Mouse (Mus musculus) naive thymus-derived CD4-positive, alpha-beta T cell, adult 2 months (primary cell): ENCODE results near the gene Acot8.

Experiments used
- DNase-seq: peaks from one replicate; pipeline ENCODE4 v3.0.0-alpha.2; 2011; ENCODE audit warnings: low read depth

Acot8 gene

GRCm38 (mm10) chr2:164804533-164805331 lies at the start of gene Acot8, which contains the start of gene Zswim3:
Gene Acot8, minus strand, starts transcription at chr2:164804882.
Gene Zswim3, plus strand, starts transcription at chr2:164805098.
- peak; percentile 100 for DNase-seq

- peak; percentile 72 for DNase-seq
These were observed 45.4 kb upstream of the Acot8 start for GRCm38 (mm10) chr2:164850061-164850460.

GRCm38 (mm10) chr2:164845782-164846181 lies 41.1 kb upstream of the Acot8 start:
- peak; percentile 59 for DNase-seq

GRCm38 (mm10) chr2:164835164-164835563 lies 30.5 kb upstream of the Acot8 start:
- no peak for DNase-seq

GRCm38 (mm10) chr2:164834531-164834930 lies 29.8 kb upstream of the Acot8 start:
- peak; percentile 45 for DNase-seq

GRCm38 (mm10) chr2:164833314-164833959 lies 28.8 kb upstream of the Acot8 start, which contains the start of gene Neurl2:
Gene Neurl2, minus strand, starts transcription at chr2:164833456.
- peak; percentile 95 for DNase-seq

GRCm38 (mm10) chr2:164832748-164833301 lies 28.1 kb upstream of the Acot8 start, which contains the start of gene Ctsa:
Gene Ctsa, plus strand, starts transcription at chr2:164832873.
- peak; percentile 86 for DNase-seq

GRCm38 (mm10) chr2:164832032-164832747 lies 27.5 kb upstream of the Acot8 start:
- no peak for DNase-seq

- DNase-seq = no peak
These were observed 26.3 kb upstream of the Acot8 start for GRCm38 (mm10) chr2:164831029-164831428.

GRCm38 (mm10) chr2:164829090-164829489 lies 24.4 kb upstream of the Acot8 start:
- no peak for DNase-seq

GRCm38 (mm10) chr2:164828437-164828836 lies 23.8 kb upstream of the Acot8 start, which contains the start of gene Spata25:
Gene Spata25, minus strand, starts transcription at chr2:164828537.
- no peak for DNase-seq

GRCm38 (mm10) chr2:164827146-164827850 lies 22.6 kb upstream of the Acot8 start:
- DNase-seq = no peak

GRCm38 (mm10) chr2:164825521-164825920 lies 20.8 kb upstream of the Acot8 start:
- no peak for DNase-seq

GRCm38 (mm10) chr2:164823969-164824368 lies 19.3 kb upstream of the Acot8 start:
- DNase-seq = no peak

GRCm38 (mm10) chr2:164823181-164823585 lies 18.5 kb upstream of the Acot8 start:
- DNase-seq = no peak

GRCm38 (mm10) chr2:164822636-164823165 lies 18.0 kb upstream of the Acot8 start, which contains the start of gene Zswim1:
Gene Zswim1, plus strand, starts transcription at chr2:164822686.
- peak; percentile 99 for DNase-seq

GRCm38 (mm10) chr2:164821060-164821459 lies 16.4 kb upstream of the Acot8 start:
- DNase-seq = no peak

GRCm38 (mm10) chr2:164817703-164818102 lies 13.0 kb upstream of the Acot8 start:
- no peak for DNase-seq

- no peak for DNase-seq
These were observed 12.5 kb upstream of the Acot8 start for GRCm38 (mm10) chr2:164817206-164817605.

GRCm38 (mm10) chr2:164815821-164816220 lies 11.1 kb upstream of the Acot8 start:
- DNase-seq = no peak

- no peak for DNase-seq
These were observed 10.7 kb upstream of the Acot8 start for GRCm38 (mm10) chr2:164815348-164815747.
